Mouse (Mus musculus) heart, embryonic 12.5 days (tissue): ENCODE results near the gene 4932438A13Rik. TPM values are rescaled to one million over a fixed set of nuclear protein-coding genes. Genes with fewer than 3 reads are reported as not detected.

ENCODE experiments used
- ATAC-seq: fragments of 200-750 bp; cut with Nextera tagmentation; 2 replicates; pipeline ENCODE4 v1.8.0; 2017; ENCODE audit warnings: moderate TSS enrichment, moderate library complexity; ENCODE audit not compliant: insufficient number of reproducible peaks, low FRiP score
- H3K27ac ChIP-seq: fragments of 300-500 bp; sonication (generic); 2 replicates; pipeline ENCODE4 v1.5.1; 2016; ENCODE audit warnings: mild to moderate bottlenecking, moderate library complexity; ENCODE audit not compliant: poor library complexity, severe bottlenecking
- H3K27me3 ChIP-seq: fragments of 300-500 bp; sonication (generic); replicated peaks from 2 replicates; pipeline ENCODE4 v1.6.1; 2016; ENCODE audit warnings: mild to moderate bottlenecking, moderate library complexity
- H3K36me3 ChIP-seq: fragments of 300-500 bp; sonication (generic); 2 replicates; pipeline ENCODE4 v1.6.1; 2016; ENCODE audit warnings: mild to moderate bottlenecking, moderate library complexity
- H3K4me1 ChIP-seq: fragments of 300-500 bp; sonication (generic); replicated peaks from 2 replicates; pipeline ENCODE4 v1.6.1; 2016; ENCODE audit warnings: mild to moderate bottlenecking
- H3K4me2 ChIP-seq: fragments of 300-500 bp; sonication (generic); 2 replicates; pipeline ENCODE4 v1.6.1; 2016; ENCODE audit warnings: mild to moderate bottlenecking, moderate library complexity
- H3K4me3 ChIP-seq: fragments of 300-500 bp; sonication (generic); 2 replicates; pipeline ENCODE4 v1.5.1; 2016; ENCODE audit warnings: mild to moderate bottlenecking
- H3K9ac ChIP-seq: fragments of 300-500 bp; sonication (generic); 2 replicates; pipeline ENCODE4 v1.6.1; 2016; ENCODE audit warnings: mild to moderate bottlenecking, moderate library complexity
- H3K9me3 ChIP-seq: fragments of 300-500 bp; sonication (generic); replicated peaks from 2 replicates; pipeline ENCODE4 v1.6.1; 2016; ENCODE audit warnings: mild to moderate bottlenecking, moderate library complexity
- WGBS: fragments of 180-500 bp; shearing (Covaris S2); methylation state at CpG from one replicate; pipeline ENCODE4 v1.1.7; 2016; 5-methylcytosine and 5-hydroxymethylcytosine counted together
- polyA plus RNA-seq: library from polyadenylated mRNA; unstranded; fragments of >200 nt; fragmentation: Nextera tagmentation; extraction: Ambion mirVana; gene quantifications from 2 replicates; pipeline ENCODE4 v1.2.1, GENCODE M21; 2016

The 4932438A13Rik gene
- 34.7 and 37.5 TPM in 2 replicates for polyA plus RNA-seq

- Histone ChIP-seq H3K27me3 (no peaks in the 10 kb centered on the region), H3K4me3 (peak within 1 kb of the TSS; percentile 87), H3K36me3 (peaks cover 24% of the 10 kb centered on the region), H3K9me3 (0 out of 2 replicates have a peak, but pooled peaks cover 1% of the 10 kb centered on the region), H3K4me2 (peak within 1 kb of the TSS; percentile 82), H3K4me1 (peaks cover 4% of the 10 kb centered on the region; the same call in 1 of the 2 replicates), H3K27ac (peak within 1 kb of the TSS; percentile 84), H3K9ac (peak within 1 kb of the TSS; percentile 93)
- peak; percentile 98 for ATAC-seq
- WGBS, result 2% methylated on average over 36 of the region's 38 CpGs
Measured at GRCm38 (mm10) chr3:36862721-36863275, at the start of gene 4932438A13Rik. Gene 4932438A13Rik (plus strand): TSS chr3:36863104.

- H3K4me3 ChIP-seq, result no peak overlapping the region
- no peaks in the 10 kb centered on the region for H3K36me3 ChIP-seq
- WGBS, result 83% methylated on average over 5 of the region's 5 CpGs
- H3K4me1 ChIP-seq, result no peaks in the 10 kb centered on the region
- ATAC-seq, result no peak
- H3K9ac ChIP-seq, result no peak overlapping the region
- no peak overlapping the region for H3K27ac ChIP-seq
- H3K27me3 ChIP-seq, result no peaks in the 10 kb centered on the region
- no peaks in the 10 kb centered on the region; the same call in 1 of the 2 replicates for H3K9me3 ChIP-seq
- H3K4me2 ChIP-seq, result no peak overlapping the region
Measured at GRCm38 (mm10) chr3:36816633-36817032, 46.3 kb upstream of the 4932438A13Rik start.

GRCm38 (mm10) chr3:36819402-36819801, 43.5 kb upstream of the 4932438A13Rik start:
- no peak overlapping the region for H3K4me3 ChIP-seq
- H3K27ac ChIP-seq, result no peak overlapping the region
- no peak for ATAC-seq
- H3K4me1 ChIP-seq, result no peaks in the 10 kb centered on the region
- H3K9ac ChIP-seq, result no peak overlapping the region
- no peak overlapping the region for H3K4me2 ChIP-seq
- WGBS, result 43% methylated on average over 7 of the region's 7 CpGs
- H3K36me3 ChIP-seq, result no peaks in the 10 kb centered on the region
- H3K9me3 ChIP-seq, result no peaks in the 10 kb centered on the region
- no peaks in the 10 kb centered on the region for H3K27me3 ChIP-seq

- Histone ChIP-seq H3K4me1 (no peaks in the 10 kb centered on the region), H3K4me3 (no peak overlapping the region), H3K9me3 (no peaks in the 10 kb centered on the region), H3K4me2 (no peak overlapping the region), H3K27me3 (no peaks in the 10 kb centered on the region), H3K27ac (no peak overlapping the region), H3K36me3 (no peaks in the 10 kb centered on the region), H3K9ac (no peak overlapping the region)
- WGBS, result 77% methylated on average over 9 of the region's 9 CpGs
- no peak for ATAC-seq
Measured at GRCm38 (mm10) chr3:36821037-36821436, 41.9 kb upstream of the 4932438A13Rik start.

- no peak for ATAC-seq
- no peaks in the 10 kb centered on the region for H3K36me3 ChIP-seq
- no peaks in the 10 kb centered on the region for H3K4me1 ChIP-seq
- no peak overlapping the region for H3K4me3 ChIP-seq
- H3K27me3 ChIP-seq, result no peaks in the 10 kb centered on the region
- H3K4me2 ChIP-seq, result no peak overlapping the region
- H3K27ac ChIP-seq, result no peak overlapping the region
- WGBS, result 73% methylated on average over 1 of the region's 1 CpGs
- no peaks in the 10 kb centered on the region for H3K9me3 ChIP-seq
- no peak overlapping the region for H3K9ac ChIP-seq
Measured at GRCm38 (mm10) chr3:36825098-36825497, 37.8 kb upstream of the 4932438A13Rik start.

GRCm38 (mm10) chr3:36825554-36825953, 37.4 kb upstream of the 4932438A13Rik start:
- H3K36me3 ChIP-seq, result no peaks in the 10 kb centered on the region
- H3K27me3 ChIP-seq, result no peaks in the 10 kb centered on the region
- H3K4me3 ChIP-seq, result no peak overlapping the region
- H3K9ac ChIP-seq, result no peak overlapping the region
- H3K9me3 ChIP-seq, result no peaks in the 10 kb centered on the region
- no peak overlapping the region for H3K4me2 ChIP-seq
- WGBS, result 73% methylated on average over 4 of the region's 4 CpGs
- ATAC-seq, result no peak
- H3K4me1 ChIP-seq, result no peaks in the 10 kb centered on the region
- no peak overlapping the region for H3K27ac ChIP-seq

GRCm38 (mm10) chr3:36827274-36828025, 35.5 kb upstream of the 4932438A13Rik start:
- 58% methylated on average over 8 of the region's 8 CpGs for WGBS
- no peak overlapping the region for H3K9ac ChIP-seq

GRCm38 (mm10) chr3:36830218-36830617, 32.7 kb upstream of the 4932438A13Rik start:
- no peaks in the 10 kb centered on the region for H3K36me3 ChIP-seq
- no peaks in the 10 kb centered on the region for H3K27me3 ChIP-seq
- no peak overlapping the region for H3K4me3 ChIP-seq
- no peaks in the 10 kb centered on the region for H3K9me3 ChIP-seq
- H3K4me2 ChIP-seq, result no peak overlapping the region
- no peak overlapping the region for H3K27ac ChIP-seq
- 0 out of 2 replicates have a peak, but pooled peaks cover 3% of the 10 kb centered on the region for H3K4me1 ChIP-seq
- H3K9ac ChIP-seq, result no peak overlapping the region
- WGBS, result 85% methylated on average over 3 of the region's 3 CpGs
- ATAC-seq, result no peak

More at GRCm38 (mm10) chr3:36827274-36828025, 35.5 kb upstream of the 4932438A13Rik start:
- Histone ChIP-seq H3K4me1 (0 out of 2 replicates have a peak, but pooled peaks cover 3% of the 10 kb centered on the region), H3K27me3 (no peaks in the 10 kb centered on the region), H3K36me3 (no peaks in the 10 kb centered on the region), H3K27ac (no peak overlapping the region), H3K4me3 (no peak overlapping the region), H3K4me2 (no peak overlapping the region), H3K9me3 (no peaks in the 10 kb centered on the region)
- no peak for ATAC-seq

- no peak for ATAC-seq
- Histone ChIP-seq H3K4me3 (no peak overlapping the region), H3K9ac (no peak overlapping the region), H3K4me2 (no peak overlapping the region), H3K36me3 (no peaks in the 10 kb centered on the region), H3K4me1 (0 out of 2 replicates have a peak, but pooled peaks cover 3% of the 10 kb centered on the region), H3K9me3 (no peaks in the 10 kb centered on the region), H3K27me3 (no peaks in the 10 kb centered on the region), H3K27ac (no peak overlapping the region)
- WGBS, result 75% methylated on average over 4 of the region's 4 CpGs
Measured at GRCm38 (mm10) chr3:36834426-36834825, 28.5 kb upstream of the 4932438A13Rik start.

GRCm38 (mm10) chr3:36834832-36835231, 28.1 kb upstream of the 4932438A13Rik start:
- 0 out of 2 replicates have a peak, but pooled peaks cover 3% of the 10 kb centered on the region for H3K4me1 ChIP-seq
- 70% methylated on average over 2 of the region's 2 CpGs for WGBS
- no peaks in the 10 kb centered on the region for H3K9me3 ChIP-seq
- no peak overlapping the region for H3K27ac ChIP-seq
- ATAC-seq, result no peak
- no peak overlapping the region for H3K9ac ChIP-seq
- no peak overlapping the region for H3K4me3 ChIP-seq
- H3K4me2 ChIP-seq, result no peak overlapping the region
- H3K27me3 ChIP-seq, result no peaks in the 10 kb centered on the region
- H3K36me3 ChIP-seq, result no peaks in the 10 kb centered on the region

- 0 out of 2 replicates have a peak, but pooled peaks cover 3% of the 10 kb centered on the region for H3K4me1 ChIP-seq
- H3K9me3 ChIP-seq, result no peaks in the 10 kb centered on the region
- 28% methylated on average over 18 of the region's 18 CpGs for WGBS
- H3K27me3 ChIP-seq, result 0 out of 2 replicates have a peak, but pooled peaks cover 3% of the 10 kb centered on the region
- no peak overlapping the region for H3K9ac ChIP-seq
- no peak for ATAC-seq
- H3K27ac ChIP-seq, result no peak overlapping the region
- 0 out of 2 replicates have a peak overlapping the region, but pooled peaks have one; percentile 1 for H3K4me3 ChIP-seq
- H3K36me3 ChIP-seq, result no peaks in the 10 kb centered on the region
- H3K4me2 ChIP-seq, result peak overlapping the region; percentile 54
Measured at GRCm38 (mm10) chr3:36835525-36836203, 27.2 kb upstream of the 4932438A13Rik start.
